ENCODE assay signal across 12 mouse cellular contexts in the genomic region with DNA sequence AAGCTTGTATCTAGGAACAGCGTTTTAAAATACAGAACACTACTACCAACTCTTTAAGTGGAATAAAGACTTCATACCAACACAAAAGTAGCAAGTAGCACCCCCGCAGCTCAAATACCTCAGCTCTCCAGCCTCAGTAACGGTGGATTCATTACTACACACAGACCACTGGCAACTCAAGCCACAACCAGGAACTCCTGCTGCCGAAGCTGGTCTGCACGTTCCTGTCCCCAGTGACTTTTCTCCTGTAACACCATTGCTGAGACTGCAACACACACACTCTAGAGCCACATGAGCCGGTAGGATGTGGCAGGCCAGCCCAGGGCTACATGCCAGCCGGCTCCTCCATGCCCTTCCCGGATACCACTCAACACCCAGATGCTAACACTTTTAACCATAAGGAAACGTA. TPM values are rescaled to one million over a fixed set of nuclear protein-coding genes. Genes with fewer than 3 reads are reported as not detected.
DNase-seq lines count a peak whose midpoint lies in the region; ATAC-seq lines count a peak whose summit lies in the region.
"Had no signal": no experiment of that assay in that cellular context is flagged by ENCODE, and none has a peak within 500 bp of the region (broad histone marks: within the 10 kb centered on the region; RNA-seq: fewer than 3 reads in every experiment).

No protein-coding gene starts in this region.

- no peak overlapping the region for H3K4me3 ChIP-seq in stomach, embryonic 16.5 days (replicated peaks; ENCODE audit: low read length)
- H3K4me3 ChIP-seq: neural tube, embryonic 12.5 days had no signal

- no peaks in the 10 kb centered on the region for H3K9me3 ChIP-seq in stomach, embryonic 16.5 days (replicated peaks; ENCODE audit: control insufficient read depth, low read length)
- H3K9me3 ChIP-seq: neural tube, embryonic 12.5 days had no signal

- H3K27me3 ChIP-seq in stomach, embryonic 16.5 days (ENCODE audit: control insufficient read depth, insufficient read depth, low read length), result no peaks in the 10 kb centered on the region
- H3K27me3 ChIP-seq: neural tube, embryonic 12.5 days had no signal

- H3K27ac ChIP-seq in stomach, embryonic 16.5 days (ENCODE audit: low read length), result peak overlapping the region; percentile 8; the same call in 1 of the 2 replicates
- H3K27ac ChIP-seq: neural tube, embryonic 12.5 days had no signal

- DNase-seq in left cerebral cortex, postnatal 25 days (ENCODE audit: low spot score in 2 of 2), result peak; percentile 33 to 68
- no peak for DNase-seq in left cerebral cortex, adult 8-10 months (ENCODE audit: low spot score in 2 of 2)
- peak; percentile 34 for DNase-seq in heart, postnatal 4 days
- no peak for DNase-seq in embryo, embryonic 10 days (ENCODE audit: low spot score)
- DNase-seq: thymus, postnatal 4 days had no signal

- ATAC-seq in granulocyte monocyte progenitor cell, adult 5-6 weeks (replicated peaks; ENCODE audit: poor library complexity, severe bottlenecking), result peak; percentile 45
- no peak for ATAC-seq in stomach, embryonic 16.5 days (ENCODE audit: insufficient read depth, low FRiP score)
- ATAC-seq in monocyte, adult 5-6 weeks (replicated peaks; ENCODE audit: insufficient number of reproducible peaks, low FRiP score, low TSS enrichment, poor library complexity, severe bottlenecking), result no peak
- ATAC-seq: intestine, embryonic 16.5 days had no signal

- no peak overlapping the region for H3K4me2 ChIP-seq in stomach, embryonic 16.5 days (ENCODE audit: low read depth, low read length)
- H3K4me2 ChIP-seq: neural tube, embryonic 12.5 days had no signal

- H3K36me3 ChIP-seq in stomach, embryonic 16.5 days (ENCODE audit: control insufficient read depth, insufficient read depth, low read length), result no peaks in the 10 kb centered on the region
- H3K36me3 ChIP-seq: neural tube, embryonic 12.5 days had no signal

- intact Hi-C loops in left cerebral cortex, postnatal 25 days (cut with DNase I), result loop anchor here (5.0 kb wide), 1 partner anchor 148 kb away; a partner anchor contains a TSS

- WGBS in stomach, embryonic 16.5 days, result 70% methylated on average over 9 of the region's 9 CpGs

- no peak overlapping the region for H3K9ac ChIP-seq in stomach, embryonic 16.5 days (ENCODE audit: low read length)
- H3K9ac ChIP-seq: neural tube, embryonic 12.5 days had no signal

- H3K4me1 ChIP-seq in stomach, embryonic 16.5 days (ENCODE audit: control insufficient read depth, insufficient read depth, low read length), result 0 out of 2 replicates have a peak, but pooled peaks cover 2% of the 10 kb centered on the region
- H3K4me1 ChIP-seq: neural tube, embryonic 12.5 days had no signal

RNA-seq across cellular contexts. Expression of a gene that starts 20.0 kb away (rescaled TPM):
- 100 to 1,000 TPM; 135 to 136 TPM for total RNA-seq in left cerebral cortex, postnatal 25 days (2021)
- 100 to 1,000 TPM; 151 to 166 (median 164) TPM for total RNA-seq in left cerebral cortex, adult 8-10 months (2022)
- 715 and 728 TPM in 2 replicates for total RNA-seq in granulocyte monocyte progenitor cell, adult 5-6 weeks (2014; fragmentation: Nextera tagmentation)
- 917 and 958 TPM in 2 replicates for total RNA-seq in granulocyte monocyte progenitor cell, adult 5-6 weeks (2017)
- 100 to 1,000 TPM; 203 to 206 TPM for total RNA-seq in heart, postnatal 4 days (2021)
- 346 and 382 TPM in 2 replicates for polyA plus RNA-seq in stomach, embryonic 16.5 days (2015; fragmentation: Nextera tagmentation; extraction: Ambion mirVana)
- total RNA-seq in monocyte, adult 5-6 weeks (2017), result 271 to 340 TPM (median 288 TPM) in 3 replicates

RNA-seq across cellular contexts. Expression of a gene that starts 46.9 kb away (rescaled TPM):
- total RNA-seq in left cerebral cortex, postnatal 25 days (2021), result not detected
- under 1 TPM in 2 of 4 experiments, not detected in 2; 0.37 to 0.59 TPM for total RNA-seq in left cerebral cortex, adult 8-10 months (2022)
- not detected in 2 replicates for total RNA-seq in granulocyte monocyte progenitor cell, adult 5-6 weeks (2014; fragmentation: Nextera tagmentation)
- total RNA-seq in granulocyte monocyte progenitor cell, adult 5-6 weeks (2017), result not detected in 2 replicates
- not detected for total RNA-seq in heart, postnatal 4 days (2021)
- polyA plus RNA-seq in stomach, embryonic 16.5 days (2015; fragmentation: Nextera tagmentation; extraction: Ambion mirVana), result not detected in 2 replicates
- total RNA-seq in monocyte, adult 5-6 weeks (2017), result not detected in 3 replicates
- total RNA-seq: left cerebral cortex, postnatal 36 days; MEL had no signal

RNA-seq across cellular contexts. Expression of a gene that starts 47.0 kb away (rescaled TPM):
- not detected for total RNA-seq in left cerebral cortex, postnatal 25 days (2021)
- total RNA-seq in left cerebral cortex, adult 8-10 months (2022), result not detected
- not detected in 2 replicates for total RNA-seq in granulocyte monocyte progenitor cell, adult 5-6 weeks (2014; fragmentation: Nextera tagmentation)
- not detected in 2 replicates for total RNA-seq in granulocyte monocyte progenitor cell, adult 5-6 weeks (2017)
- total RNA-seq in heart, postnatal 4 days (2021), result not detected
- not detected in 2 replicates for polyA plus RNA-seq in stomach, embryonic 16.5 days (2015; fragmentation: Nextera tagmentation; extraction: Ambion mirVana)
- not detected in 3 replicates for total RNA-seq in monocyte, adult 5-6 weeks (2017)
- total RNA-seq: left cerebral cortex, postnatal 36 days; MEL had no signal
- polyA plus RNA-seq: intestine, embryonic 16.5 days; neural tube, embryonic 12.5 days had no signal

Comparison
In these comparisons a context has a peak if more than half of its experiments do, and no peak if none do; other contexts are left out.
1. DNase-seq: peak in left cerebral cortex, postnatal 25 days (2 of 2) and heart, postnatal 4 days (single experiment); none in left cerebral cortex, adult 8-10 months (0 of 2) and embryo, embryonic 10 days (single experiment).